Mouse (Mus musculus) kidney, postnatal 25 days (tissue): ENCODE results near the gene Twsg1.

ENCODE experiments used
- DNase-seq, 2 experiments: peaks; one replicate each; pipeline ENCODE4 v3.0.0; 2021; ENCODE audit warnings: mixed read lengths in 2 of 2

Twsg1 gene

DNA sequence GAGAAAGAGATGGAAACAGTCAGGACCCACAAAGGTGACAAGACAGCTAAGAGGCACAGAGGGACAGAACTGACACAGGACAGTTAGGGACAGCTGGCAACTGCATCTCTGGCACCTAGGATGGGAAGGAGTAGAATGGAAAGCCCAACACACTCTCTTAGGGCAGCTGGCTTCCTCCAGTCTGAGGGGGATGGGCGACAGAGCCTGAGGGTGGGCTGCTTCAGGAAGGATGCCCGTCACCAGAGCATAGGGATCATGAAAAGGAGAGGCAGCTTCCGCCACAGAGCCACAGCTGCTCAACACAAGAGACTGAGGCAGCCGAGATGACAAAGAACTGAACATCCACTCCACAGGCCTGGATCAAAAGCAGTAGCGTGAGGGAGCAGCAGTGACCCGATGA is 19.5 kb downstream of the Twsg1 start:
- no peak for DNase-seq

DNA sequence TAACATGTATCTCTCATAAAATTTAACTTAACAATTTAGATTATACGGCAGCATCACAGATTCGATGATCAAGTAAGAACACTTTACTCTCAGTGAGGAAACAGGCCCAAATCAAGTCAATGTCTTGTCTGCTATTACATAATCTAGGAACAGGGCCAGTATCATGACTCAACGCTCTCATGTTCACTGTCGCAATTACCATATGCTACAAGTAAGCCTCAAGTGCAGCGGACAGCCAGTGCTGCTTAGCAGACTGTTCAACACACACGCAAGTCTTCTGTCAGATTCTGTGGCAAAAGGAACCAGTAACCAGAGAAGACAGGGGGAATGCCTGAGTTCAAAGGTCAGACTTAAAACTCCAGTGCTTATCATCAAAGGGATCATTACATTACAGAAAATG is 20.1 kb downstream of the Twsg1 start:
- DNase-seq: no peak

DNA sequence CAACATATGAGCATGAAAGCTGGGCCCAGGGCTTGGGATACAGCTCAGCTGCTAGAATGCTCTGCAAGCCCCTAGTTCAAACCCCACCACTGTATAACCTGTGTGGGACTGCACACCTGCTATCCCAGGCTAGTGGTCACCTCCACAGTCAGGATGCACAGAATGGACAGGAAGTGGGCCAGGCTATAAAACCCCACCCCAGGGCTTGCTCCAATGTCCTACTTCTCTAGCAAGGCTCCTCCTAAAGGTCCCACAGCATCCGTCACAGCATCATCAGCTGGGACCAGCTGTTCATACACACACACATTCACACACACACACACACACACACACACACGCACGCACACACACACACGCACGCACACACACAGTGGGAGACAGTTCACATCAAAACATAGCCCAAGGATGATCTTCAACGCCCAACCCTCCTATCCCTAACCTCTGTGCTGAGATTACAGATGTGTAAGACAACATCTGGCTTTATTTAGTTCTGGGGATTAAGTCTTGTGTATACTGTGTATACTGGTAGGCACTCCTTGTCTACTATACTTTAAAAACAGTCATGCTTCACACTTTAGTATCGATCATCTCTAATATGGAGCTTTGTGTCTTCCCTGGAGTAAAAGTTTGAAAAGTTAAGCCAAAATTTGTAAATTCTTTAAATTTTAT is 20.7 kb downstream of the Twsg1 start:
- DNase-seq: no peak

- DNase-seq: peak in 1 of 2 experiments; percentile 34
These were observed 21.6 kb downstream of the Twsg1 start for GRCm38 (mm10) chr17:65929319-65929978.

DNA sequence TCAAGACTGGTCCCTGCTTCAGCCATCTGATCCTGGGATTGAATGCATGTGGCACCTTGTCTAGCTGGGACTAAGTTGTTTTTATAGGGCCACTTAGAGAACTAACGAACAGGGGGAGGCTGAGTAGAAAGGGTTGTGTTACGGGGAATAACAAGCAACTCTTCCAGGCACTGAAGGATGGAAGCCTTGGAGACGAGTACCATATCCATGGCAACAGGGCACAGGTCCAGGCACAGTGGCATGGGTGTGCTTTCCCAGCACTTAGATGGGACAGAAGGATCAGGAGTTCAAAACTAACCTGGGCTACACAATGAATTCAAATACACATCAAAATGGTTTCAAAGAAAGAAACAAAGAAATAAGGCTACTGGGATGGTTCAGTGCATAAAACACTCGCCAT is 23.9 kb downstream of the Twsg1 start:
- no peak for DNase-seq

GRCm38 (mm10) chr17:65924218-65924617 is 26.8 kb downstream of the Twsg1 start:
- DNase-seq: no peak

DNA sequence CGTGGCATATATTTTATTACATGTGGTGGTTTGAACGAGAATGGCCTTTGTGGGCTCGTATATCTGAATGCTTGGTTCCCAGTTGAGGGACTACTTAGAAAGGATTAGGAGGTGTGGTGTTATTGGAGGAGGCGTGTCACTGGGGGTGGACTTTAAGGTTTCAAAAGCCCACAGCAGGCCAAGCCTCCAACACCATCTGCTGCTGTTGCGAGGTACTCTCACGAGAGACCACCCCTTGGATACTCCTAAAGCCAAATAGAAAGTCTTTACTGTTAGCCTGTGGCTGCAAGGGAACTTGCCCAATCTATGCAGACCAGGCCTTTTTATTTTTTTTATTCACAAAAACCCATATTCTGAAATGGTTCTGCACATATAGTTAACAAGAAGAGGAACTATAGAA is 29.1 kb downstream of the Twsg1 start:
- DNase-seq: no peak

- DNase-seq: no peak
These were observed 31.8 kb downstream of the Twsg1 start for GRCm38 (mm10) chr17:65919235-65919634.

GRCm38 (mm10) chr17:65916135-65916668 is 34.8 kb downstream of the Twsg1 start:
- DNase-seq: peak; percentile 87 to 89

DNA sequence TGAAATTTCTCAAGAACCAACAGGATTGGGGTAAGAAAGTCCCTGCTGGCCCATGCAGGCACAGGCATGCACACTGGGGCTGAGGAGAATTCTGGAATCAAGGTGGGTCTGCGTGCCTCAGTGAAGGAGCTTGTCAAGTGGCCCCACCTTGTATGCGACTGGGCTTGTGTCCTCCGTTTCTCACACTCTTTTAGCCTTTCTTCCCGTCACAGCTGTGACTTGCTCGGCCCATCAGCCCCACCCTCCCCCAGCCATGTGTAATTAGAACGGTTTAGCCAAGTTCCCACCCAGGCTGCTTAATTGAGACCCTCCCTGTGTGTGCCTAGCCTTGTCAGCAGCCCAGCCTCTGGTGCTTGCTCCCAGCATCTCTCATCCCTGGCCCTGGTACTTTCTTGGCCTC is 36.9 kb downstream of the Twsg1 start:
- DNase-seq: peak in 1 of 2 experiments; percentile 27

DNA sequence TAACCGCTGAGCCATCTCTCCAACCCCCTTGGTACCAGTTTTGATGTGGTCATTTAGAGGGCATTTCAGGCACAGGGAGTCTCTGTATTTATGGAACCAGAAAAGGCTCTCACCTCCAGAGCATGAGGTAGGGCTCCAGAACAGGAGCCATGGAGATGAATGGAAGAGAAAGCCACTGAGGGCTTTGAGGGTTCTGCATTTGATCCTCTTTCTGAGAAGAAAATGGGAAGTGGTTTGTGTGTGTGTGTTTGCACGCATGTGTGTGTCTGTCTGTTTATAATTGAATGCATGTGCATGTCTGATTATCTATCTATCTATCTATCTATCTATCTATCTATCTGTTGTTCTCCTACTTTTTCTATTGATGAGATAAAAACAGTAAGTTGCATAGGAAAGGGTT is 38.8 kb downstream of the Twsg1 start:
- no peak for DNase-seq

- DNase-seq: no peak
These were observed 39.5 kb downstream of the Twsg1 start for GRCm38 (mm10) chr17:65911285-65912069.

- DNase-seq: no peak
These were observed 42.8 kb downstream of the Twsg1 start for GRCm38 (mm10) chr17:65908270-65908669.

DNA sequence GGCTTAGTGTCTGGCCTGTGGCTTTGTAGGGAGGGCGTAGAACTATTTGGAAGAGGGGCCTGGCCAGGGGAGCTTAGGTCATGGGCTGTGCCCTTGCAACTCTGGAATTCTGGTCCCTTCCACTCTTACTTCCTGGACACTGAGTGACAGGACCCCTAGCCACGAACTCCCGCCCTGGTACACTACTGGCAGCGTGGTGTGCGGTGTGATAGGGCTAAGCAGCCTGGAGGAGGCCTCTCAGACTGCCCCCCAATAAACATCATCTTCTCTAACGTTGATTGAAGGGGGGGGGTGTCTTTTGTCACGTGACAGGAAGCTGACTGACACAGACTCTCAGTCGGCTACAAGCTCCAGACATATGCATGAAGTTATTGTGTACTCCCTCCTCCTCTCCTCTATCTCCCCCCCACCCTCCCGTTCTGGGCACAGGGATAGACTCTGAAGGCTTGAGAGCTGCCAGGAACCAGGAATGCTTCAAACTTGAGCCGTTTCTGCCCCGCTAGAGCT is 44.1 kb downstream of the Twsg1 start:
- DNase-seq: peak in 1 of 2 experiments; percentile 9

- no peak for DNase-seq
These were observed 44.6 kb downstream of the Twsg1 start for GRCm38 (mm10) chr17:65906313-65906894.

GRCm38 (mm10) chr17:65905241-65905640 is 45.8 kb downstream of the Twsg1 start:
- no peak for DNase-seq

- DNase-seq: no peak
These were observed 47.2 kb downstream of the Twsg1 start for GRCm38 (mm10) chr17:65903826-65904225.

- DNase-seq: no peak
These were observed 48.0 kb downstream of the Twsg1 start for GRCm38 (mm10) chr17:65903011-65903410.

- DNase-seq: no peak
These were observed 48.7 kb downstream of the Twsg1 start for GRCm38 (mm10) chr17:65902281-65902680.

GRCm38 (mm10) chr17:65896016-65896415 is 55.0 kb downstream of the Twsg1 start:
- DNase-seq: no peak

- no peak for DNase-seq
These were observed 61.5 kb downstream of the Twsg1 start for GRCm38 (mm10) chr17:65889476-65889875.

DNA sequence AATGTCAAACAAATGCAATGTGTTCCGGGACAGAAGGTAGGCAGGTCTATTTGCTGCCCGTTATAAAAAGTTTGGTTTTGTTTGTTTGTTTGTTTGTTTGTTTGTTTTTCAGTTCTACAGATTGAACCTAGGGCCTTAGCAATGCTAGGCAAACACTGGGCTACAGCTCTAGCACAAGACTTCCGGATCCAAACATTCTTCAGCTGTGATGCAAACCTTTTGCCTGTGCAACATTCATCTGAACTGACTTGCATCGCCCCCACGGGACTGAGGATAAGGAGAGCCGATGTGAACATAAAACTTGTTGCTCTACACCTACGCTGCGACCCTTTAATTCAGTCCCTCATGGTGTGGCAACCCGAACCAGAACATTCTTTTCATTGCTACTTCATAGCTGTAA is 64.5 kb downstream of the Twsg1 start:
- no peak for DNase-seq
